Mouse (Mus musculus) cerebellum, adult 2 months (tissue): ENCODE data around the gene Wdr27. TPM values are rescaled to one million over a fixed set of nuclear protein-coding genes. Genes with fewer than 3 reads are reported as not detected.
"Not testable (repeated sequence)": the region's sequence is repeated elsewhere in the genome, so short reads cannot be mapped to it uniquely, and the experiment has no call there.

Experiments
- DNase-seq, 2 experiments: peaks; one replicate each; pipeline ENCODE4 v3.0.0; 2021
- H3K27ac ChIP-seq: fragments of 200-500 bp; 2 replicates; pipeline ENCODE4 v1.5.1; 2012; ENCODE audit warnings: low read length, control low read depth, inconsistent platforms; ENCODE audit not compliant: insufficient read depth
- H3K27me3 ChIP-seq: fragments of 200-500 bp; 2 replicates; pipeline ENCODE4 v1.6.1; 2012; ENCODE audit warnings: inconsistent platforms, mild to moderate bottlenecking, low read length, moderate library complexity; ENCODE audit not compliant: control insufficient read depth, insufficient read depth
- H3K4me1 ChIP-seq: fragments of 200-500 bp; 2 replicates; pipeline ENCODE4 v1.6.1; 2011; ENCODE audit warnings: low read length; ENCODE audit not compliant: control insufficient read depth, insufficient read depth
- H3K4me3 ChIP-seq: fragments of 200-500 bp; replicated peaks from 2 replicates; pipeline ENCODE3; 2011; ENCODE audit warnings: mild to moderate bottlenecking, low read depth, low read length, control low read depth; ENCODE audit not compliant: insufficient read depth
- CTCF ChIP-seq: fragments of 200-500 bp; IDR thresholded peaks from 2 replicates; pipeline ENCODE4 v1.5.1; 2011; ENCODE audit warnings: low read depth, mild to moderate bottlenecking, control low read depth, low read length, moderate library complexity, borderline replicate concordance; ENCODE audit not compliant: insufficient read depth
- POLR2A ChIP-seq: fragments of 200-500 bp; IDR thresholded peaks from 2 replicates; pipeline ENCODE4 v1.6.1; 2011; ENCODE audit warnings: low read length, control low read depth, borderline replicate concordance; ENCODE audit not compliant: insufficient read depth
- WGBS: fragments of 180-500 bp; shearing (Covaris S2); methylation state at CpG from one replicate; pipeline ENCODE4 v1.1.7; 2018; 5-methylcytosine and 5-hydroxymethylcytosine counted together
- polyA plus RNA-seq: library from polyadenylated mRNA; depleted of rRNA; stranded (reverse); fragments of >200 nt; gene quantifications from 2 replicates; pipeline ENCODE4 v1.2.3, GENCODE M21; 2012

The Wdr27 gene
- polyA plus RNA-seq, 1 experiment, result 4.0 TPM

DNA sequence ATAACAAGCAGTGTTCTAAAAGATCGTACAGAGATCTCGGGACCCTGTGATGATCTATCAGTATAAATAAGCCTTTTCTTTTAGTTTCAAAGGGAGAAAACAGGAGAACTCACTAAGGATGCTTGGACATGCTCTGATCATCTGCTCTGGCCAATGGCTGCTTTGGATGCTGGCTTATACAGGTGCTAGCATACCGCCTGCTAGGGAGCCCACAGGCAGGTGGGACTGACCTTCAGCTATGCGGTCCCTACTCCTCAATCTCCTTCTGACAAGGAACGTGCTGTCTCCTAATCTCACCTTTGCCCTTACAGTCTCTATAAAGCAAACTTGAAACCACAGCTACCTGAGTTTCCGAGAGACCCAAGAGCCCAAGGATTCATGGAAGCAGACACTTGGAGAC, 38.8 kb downstream of the Wdr27 start:
- WGBS, result 93% methylated on average over 6 of the region's 6 CpGs
- DNase-seq, result no peak
- H3K27me3 ChIP-seq, result no peaks in the 10 kb centered on the region
- H3K4me1 ChIP-seq, result no peaks in the 10 kb centered on the region
- TF ChIP-seq CTCF, result no peak
- TF ChIP-seq POLR2A, result no peak
- H3K4me3 ChIP-seq, result no peak overlapping the region
- H3K27ac ChIP-seq, result no peak overlapping the region

DNA sequence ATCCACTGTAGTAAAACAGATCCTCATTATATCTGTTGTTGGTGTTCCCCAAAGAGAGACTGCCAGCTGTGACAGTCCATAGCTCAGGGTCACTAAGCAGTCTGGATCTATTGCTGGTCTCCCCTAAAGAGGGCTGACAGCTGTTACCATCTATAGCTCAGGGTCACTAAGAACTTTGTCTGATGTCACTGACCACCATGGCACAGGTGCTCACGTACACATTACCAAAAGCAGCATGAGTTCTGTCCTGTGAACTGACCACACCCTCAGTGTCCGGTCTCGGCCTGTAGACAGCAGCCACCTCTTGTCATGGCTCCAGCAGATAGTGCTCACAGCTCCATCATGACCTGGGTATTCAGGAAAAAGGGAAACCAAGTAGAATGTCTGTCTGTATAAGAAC, 39.7 kb downstream of the Wdr27 start:
- 92% methylated on average over 3 of the region's 3 CpGs for WGBS

GRCm38 (mm10) chr17:14898972-14899371, 44.0 kb downstream of the Wdr27 start:
- TF ChIP-seq CTCF (no peak), POLR2A (no peak)
- 65% methylated on average over 1 of the region's 1 CpGs for WGBS
- DNase-seq, result no peak
- H3K27ac ChIP-seq, result no peak overlapping the region
- no peaks in the 10 kb centered on the region for H3K27me3 ChIP-seq
- H3K4me1 ChIP-seq, result no peaks in the 10 kb centered on the region
- no peak overlapping the region for H3K4me3 ChIP-seq

More for the DNA sequence above, 39.7 kb downstream of the Wdr27 start:
- H3K27ac ChIP-seq, result no peak overlapping the region
- TF ChIP-seq CTCF, result no peak
- TF ChIP-seq POLR2A, result no peak
- no peaks in the 10 kb centered on the region for H3K4me1 ChIP-seq
- H3K4me3 ChIP-seq, result no peak overlapping the region
- DNase-seq, result no peak
- no peaks in the 10 kb centered on the region for H3K27me3 ChIP-seq

- not testable (repeated sequence) for H3K27ac ChIP-seq, H3K4me1 ChIP-seq, H3K4me3 ChIP-seq, H3K27me3 ChIP-seq, DNase-seq
Observed at GRCm38 (mm10) chr17:14895058-14895457, 47.9 kb downstream of the Wdr27 start.

GRCm38 (mm10) chr17:14886933-14887332, 56.0 kb downstream of the Wdr27 start:
- DNase-seq, result no peak
- no peaks in the 10 kb centered on the region for H3K27me3 ChIP-seq
- H3K27ac ChIP-seq, result no peak overlapping the region
- no peak overlapping the region for H3K4me3 ChIP-seq
- no peak for TF ChIP-seq POLR2A
- TF ChIP-seq CTCF, result no peak
- 55% methylated on average over 2 of the region's 2 CpGs for WGBS
- no peaks in the 10 kb centered on the region for H3K4me1 ChIP-seq

- Histone ChIP-seq H3K4me3 (no peak overlapping the region), H3K4me1 (no peaks in the 10 kb centered on the region), H3K27ac (no peak overlapping the region), H3K27me3 (no peaks in the 10 kb centered on the region)
- TF ChIP-seq POLR2A (no peak), CTCF (no peak)
- WGBS, result 38% methylated on average over 2 of the region's 2 CpGs
- DNase-seq, result no peak
Observed at GRCm38 (mm10) chr17:14874656-14875204, 68.2 kb downstream of the Wdr27 start.

- TF ChIP-seq POLR2A, result no peak
- TF ChIP-seq CTCF, result no peak
- no peaks in the 10 kb centered on the region for H3K4me1 ChIP-seq
- peak in 1 of 2 experiments; percentile 5 for DNase-seq
- H3K27me3 ChIP-seq, result no peaks in the 10 kb centered on the region
- H3K27ac ChIP-seq, result no peak overlapping the region
- WGBS, result 14% methylated on average over 1 of the region's 1 CpGs
- no peak overlapping the region for H3K4me3 ChIP-seq
Observed at GRCm38 (mm10) chr17:14860220-14860619, 82.7 kb downstream of the Wdr27 start.

DNA sequence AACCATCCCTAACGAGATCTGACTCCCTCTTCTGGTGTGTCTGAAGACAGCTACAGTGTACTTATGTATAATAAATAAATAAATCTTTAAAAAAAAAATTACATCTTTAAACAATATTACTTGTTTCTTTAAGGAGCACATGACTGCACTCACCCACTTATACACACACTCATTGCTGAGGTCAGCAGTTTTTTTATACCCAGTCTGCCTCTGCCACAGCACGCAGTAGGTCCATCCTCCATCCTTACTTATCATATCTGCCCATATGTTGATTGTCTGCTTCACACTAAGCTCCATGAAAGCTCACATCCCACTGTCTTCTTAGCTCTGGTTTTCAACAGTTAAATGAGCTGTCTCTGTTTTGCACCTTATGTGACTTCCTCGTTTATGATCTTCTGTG, 95.2 kb downstream of the Wdr27 start:
- 84% methylated on average over 3 of the region's 3 CpGs for WGBS
- no peak overlapping the region for H3K4me3 ChIP-seq
- no peak for DNase-seq
- H3K4me1 ChIP-seq, result no peaks in the 10 kb centered on the region
- H3K27me3 ChIP-seq, result no peaks in the 10 kb centered on the region
- TF ChIP-seq POLR2A (no peak), CTCF (no peak)
- H3K27ac ChIP-seq, result no peak overlapping the region

- Histone ChIP-seq H3K4me3 (no peak overlapping the region), H3K4me1 (no peaks in the 10 kb centered on the region), H3K27me3 (no peaks in the 10 kb centered on the region), H3K27ac (no peak overlapping the region)
- TF ChIP-seq POLR2A, result no peak
- TF ChIP-seq CTCF, result no peak
- 26% methylated on average over 5 of the region's 5 CpGs for WGBS
- DNase-seq, result no peak
Observed at GRCm38 (mm10) chr17:14846880-14847279, 96.1 kb downstream of the Wdr27 start.
